Mouse (Mus musculus): Measurements from ENCODE around the gene Lix1.

GRCm38 (mm10) chr17:17433679-17434078, 31.2 kb downstream of the Lix1 start:
- TF ChIP-seq CTCF (IDR thresholded peaks at IDR 0.05; ENCODE audit: low read depth) (no peak), EP300 (optimal IDR thresholded peaks at IDR 0.05) (no peak)
